Mouse (Mus musculus): Measurements from ENCODE around the gene Kmt2e.
"Not testable (repeated sequence)": the region's sequence is repeated elsewhere in the genome, so short reads cannot be mapped to it uniquely, and the experiment has no call there.

The Kmt2e gene

GRCm38 (mm10) chr5:23432708-23433645 lies 1.3 kb upstream of the Kmt2e start:
- DNase-seq (ENCODE audit: low spot score), result peak; percentile 96

DNA sequence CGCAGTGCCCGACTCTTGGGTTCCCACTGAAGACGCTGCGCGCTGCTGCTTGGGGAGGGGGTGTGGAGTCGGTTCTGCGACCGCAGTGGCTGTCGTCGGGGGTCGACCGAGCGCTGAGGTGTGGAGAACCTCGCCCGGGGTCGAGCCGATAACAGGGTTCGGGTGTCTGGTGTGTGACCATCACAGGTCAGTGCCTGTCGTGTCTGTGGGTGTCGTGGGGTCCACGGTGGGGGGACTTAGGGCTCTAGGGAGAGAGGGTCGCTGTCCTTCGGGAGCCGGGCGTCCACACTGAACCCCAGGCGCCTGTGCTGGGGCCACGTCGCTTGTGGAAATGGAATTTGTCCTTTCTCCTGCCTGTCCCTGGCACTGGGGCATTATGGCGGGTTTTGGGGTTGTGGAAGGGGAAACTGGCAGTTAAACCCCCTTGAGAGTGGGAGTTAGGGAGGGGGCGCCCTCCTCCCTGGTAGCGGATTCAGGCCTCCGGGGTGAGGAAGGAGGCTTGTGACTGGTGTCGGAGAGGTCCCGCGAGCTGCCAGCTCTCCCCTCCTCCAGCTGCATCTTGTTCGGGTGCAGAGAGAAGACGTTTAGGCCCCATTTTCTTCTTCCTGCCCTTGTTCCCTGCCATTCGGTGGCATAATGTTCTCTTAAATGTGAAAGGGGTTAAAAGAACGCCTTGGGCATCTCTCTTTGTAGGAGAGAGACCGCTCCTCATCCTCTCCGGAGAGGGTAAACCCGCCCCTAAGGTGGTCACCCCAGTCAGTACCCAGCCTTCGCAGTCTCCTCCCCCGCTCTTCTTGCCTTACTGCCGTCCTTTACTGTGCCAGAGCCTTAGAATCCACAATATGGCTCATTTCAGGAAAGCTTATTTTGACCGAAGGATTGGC lies 599 bp downstream of the Kmt2e start:
- peak; percentile 65 for DNase-seq (ENCODE audit: low spot score)

DNA sequence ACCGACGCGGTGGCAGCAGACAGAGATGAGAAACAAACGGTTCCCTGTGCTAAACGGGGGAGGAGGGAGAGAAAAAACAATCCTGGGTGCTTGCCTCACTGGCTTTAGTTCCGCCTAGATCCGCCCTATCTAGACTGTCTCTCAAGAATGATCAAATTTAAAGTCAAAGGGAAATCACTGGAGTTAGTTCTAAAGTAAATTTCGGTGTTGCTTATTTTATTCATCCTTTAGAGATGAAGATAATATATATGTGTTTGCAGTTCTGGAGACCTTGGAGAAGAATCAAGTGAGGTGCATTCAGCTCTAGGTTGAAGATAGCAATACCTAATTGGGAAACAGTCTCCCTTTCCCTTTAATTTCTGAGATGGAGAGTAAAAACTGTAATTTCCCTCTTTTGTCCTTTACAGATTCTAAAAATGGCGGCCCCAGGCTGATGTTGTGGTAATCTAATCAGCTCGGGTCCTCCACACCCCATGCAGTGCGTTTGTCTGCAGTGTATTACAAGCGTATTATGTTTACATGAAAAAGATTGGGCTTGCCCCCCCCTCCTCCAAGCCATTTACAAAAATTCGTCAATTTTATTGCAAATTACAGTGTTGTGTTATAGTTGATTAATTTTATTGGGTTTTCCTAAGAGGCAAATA lies 1.4 kb downstream of the Kmt2e start:
- DNase-seq (ENCODE audit: low spot score), result peak; percentile 67

DNA sequence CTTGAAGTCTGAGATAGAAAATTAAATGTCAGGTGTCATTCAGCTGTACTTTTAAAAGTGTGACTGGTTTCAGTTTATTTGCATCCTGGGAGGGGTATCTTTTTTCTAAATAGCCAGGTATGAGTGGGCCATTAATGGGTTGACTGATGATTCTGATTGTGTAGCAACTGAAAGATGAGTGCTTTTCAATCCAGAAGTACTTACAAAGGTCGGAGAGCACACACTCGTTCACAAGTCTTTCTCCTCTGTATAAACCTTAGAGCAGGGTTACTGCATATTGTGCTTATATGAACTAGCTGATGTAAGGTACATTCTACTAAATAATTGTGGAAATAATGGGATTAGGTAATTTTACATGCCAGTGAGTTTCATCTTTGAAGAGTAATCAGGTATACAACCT lies 2.5 kb downstream of the Kmt2e start:
- DNase-seq (ENCODE audit: low spot score), result no peak

GRCm38 (mm10) chr5:23439857-23440256 lies 5.6 kb downstream of the Kmt2e start:
- DNase-seq (ENCODE audit: low spot score), result no peak

DNA sequence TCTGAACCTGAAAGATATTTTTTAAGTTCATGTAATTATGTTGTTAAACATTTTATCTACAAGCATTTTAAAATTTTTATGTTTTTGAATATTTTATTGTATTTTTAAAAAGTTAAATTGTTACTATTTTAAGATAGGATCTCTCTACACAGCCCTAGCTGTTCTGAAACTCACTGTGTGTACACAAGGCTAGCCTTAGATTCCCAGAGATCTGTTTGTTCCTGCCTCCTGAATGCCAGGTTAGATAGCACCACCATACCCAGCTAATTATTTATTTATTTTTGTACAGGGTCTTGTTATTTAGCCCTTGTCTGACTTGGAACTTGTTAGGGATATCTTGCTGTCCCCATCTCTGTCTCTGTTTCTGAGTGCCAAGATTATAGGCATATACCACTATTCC lies 6.3 kb downstream of the Kmt2e start:
- no peak for DNase-seq (ENCODE audit: low spot score)

DNA sequence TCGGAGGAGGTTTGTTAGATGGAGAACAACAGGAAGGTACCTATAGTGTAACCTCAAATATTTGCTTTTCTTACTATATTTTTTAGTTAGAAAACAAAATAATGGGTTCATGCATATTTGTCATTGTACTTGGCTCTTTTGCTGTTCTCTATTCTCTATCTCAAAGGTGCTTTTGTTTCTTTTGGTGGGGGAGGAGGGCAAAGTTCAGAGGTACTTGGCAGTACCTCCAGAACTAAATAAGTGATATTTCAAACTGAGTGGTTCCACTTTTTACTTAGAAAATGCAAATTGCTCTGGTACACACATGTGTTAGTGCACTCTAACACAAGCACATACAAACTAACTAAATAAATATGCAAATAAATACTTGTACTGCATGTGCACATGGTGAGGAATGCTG lies 7.7 kb downstream of the Kmt2e start:
- no peak for DNase-seq (ENCODE audit: low spot score)

GRCm38 (mm10) chr5:23444411-23444810 lies 10.2 kb downstream of the Kmt2e start:
- no peak for DNase-seq (ENCODE audit: low spot score)

DNA sequence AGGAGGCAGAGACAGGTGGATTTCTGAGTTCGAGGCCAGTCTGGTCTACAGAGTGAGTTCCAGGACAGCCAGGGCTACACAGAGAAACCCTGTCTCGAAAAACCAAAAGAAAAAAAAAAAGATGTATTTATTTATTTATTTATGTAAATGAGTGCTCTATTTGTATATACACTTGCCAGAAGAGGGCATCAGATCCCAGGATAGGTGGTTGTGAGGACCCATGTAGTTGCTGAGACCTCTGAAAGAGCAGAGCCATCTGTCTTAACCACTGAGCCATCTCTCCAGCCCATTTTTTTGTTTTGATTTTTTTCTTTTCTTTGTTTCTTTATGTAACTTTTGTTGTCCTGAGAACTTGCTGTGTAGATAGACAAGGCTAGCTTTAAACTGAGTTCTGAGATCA lies 19.3 kb downstream of the Kmt2e start:
- DNase-seq (ENCODE audit: low spot score), result not testable (repeated sequence)

DNA sequence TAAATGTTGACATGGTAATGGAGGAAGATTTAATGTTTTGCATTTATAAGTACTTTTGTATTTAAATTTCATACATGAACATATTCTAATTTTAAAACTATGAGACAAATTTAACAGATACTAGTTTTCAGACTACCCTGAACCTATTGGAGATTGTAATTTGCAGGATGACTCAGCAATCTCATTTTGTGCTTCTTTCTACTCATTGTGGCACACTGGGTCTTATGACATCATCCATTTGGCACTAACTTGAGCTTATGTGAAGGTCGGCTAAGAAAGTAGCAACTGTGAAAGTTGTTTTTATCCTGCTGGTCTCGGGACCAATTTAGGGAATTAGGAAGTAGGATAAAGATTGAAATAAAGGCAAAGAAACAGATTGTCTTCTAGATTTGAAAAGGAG lies 27.4 kb downstream of the Kmt2e start:
- no peak for DNase-seq (ENCODE audit: low spot score)

DNA sequence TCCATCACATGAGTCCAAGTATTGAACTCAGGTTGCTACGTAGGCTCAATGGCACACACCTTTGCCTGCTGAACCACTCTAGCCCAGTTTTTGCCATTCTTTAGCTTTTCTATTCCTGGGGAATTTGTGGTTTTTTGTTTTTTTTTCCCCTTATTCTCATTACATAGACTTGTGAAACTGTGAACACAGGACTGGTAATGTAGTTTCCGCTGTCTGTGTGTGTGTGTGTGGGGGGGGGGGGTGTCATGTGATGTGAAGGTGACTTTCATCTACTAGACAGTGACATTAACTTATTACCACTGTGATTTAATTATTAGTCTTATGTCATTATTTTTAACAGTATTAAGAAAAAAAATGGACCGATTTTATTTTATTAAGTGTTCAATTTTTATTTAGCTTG lies 30.0 kb downstream of the Kmt2e start:
- no peak for DNase-seq (ENCODE audit: low spot score)

DNA sequence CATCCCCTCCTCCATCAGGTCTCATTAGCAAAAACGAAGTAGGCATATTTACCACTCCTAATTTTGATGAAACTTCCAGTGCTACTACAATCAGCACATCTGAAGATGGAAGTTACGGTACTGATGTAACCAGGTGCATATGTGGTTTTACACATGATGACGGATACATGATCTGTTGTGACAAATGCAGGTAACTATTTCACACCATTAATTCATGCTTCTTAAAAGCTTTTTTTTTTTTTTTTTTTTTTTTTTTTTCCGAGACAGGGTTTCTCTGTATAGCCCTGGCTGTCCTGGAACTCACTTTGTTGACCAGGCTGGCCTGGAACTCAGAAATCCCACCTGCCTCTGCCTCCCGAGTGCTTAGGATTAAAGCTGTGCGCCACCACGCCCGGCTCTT lies 30.5 kb downstream of the Kmt2e start:
- no peak for DNase-seq (ENCODE audit: low spot score)

GRCm38 (mm10) chr5:23466546-23466945 lies 32.3 kb downstream of the Kmt2e start:
- DNase-seq (ENCODE audit: low spot score), result no peak

- DNase-seq (ENCODE audit: low spot score), result no peak
These were observed 39.0 kb downstream of the Kmt2e start for GRCm38 (mm10) chr5:23473098-23473873.

- no peak for DNase-seq (ENCODE audit: low spot score)
These were observed 49.6 kb downstream of the Kmt2e start for GRCm38 (mm10) chr5:23483811-23484210.

DNA sequence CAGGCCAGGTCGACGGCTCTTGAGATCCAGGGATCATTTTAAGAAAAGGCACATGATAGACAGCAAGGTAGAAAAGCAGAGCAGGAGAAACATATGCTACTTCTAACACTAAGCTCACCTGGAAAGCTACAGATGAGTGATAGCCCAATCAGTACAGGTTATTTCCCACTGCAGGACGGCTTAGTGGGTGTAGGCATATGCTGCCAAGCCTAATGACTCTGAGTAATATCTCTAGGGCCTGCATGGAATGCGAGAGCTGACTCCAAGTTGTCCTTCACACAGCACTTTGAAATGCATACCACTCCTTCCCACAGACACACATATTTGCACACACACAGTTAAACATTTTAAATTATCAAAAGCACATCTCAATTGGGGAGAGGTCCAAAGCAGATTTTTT lies 55.0 kb downstream of the Kmt2e start:
- no peak for DNase-seq (ENCODE audit: low spot score)

GRCm38 (mm10) chr5:23490797-23491196 lies 56.6 kb downstream of the Kmt2e start:
- DNase-seq (ENCODE audit: low spot score), result peak; percentile 18

DNA sequence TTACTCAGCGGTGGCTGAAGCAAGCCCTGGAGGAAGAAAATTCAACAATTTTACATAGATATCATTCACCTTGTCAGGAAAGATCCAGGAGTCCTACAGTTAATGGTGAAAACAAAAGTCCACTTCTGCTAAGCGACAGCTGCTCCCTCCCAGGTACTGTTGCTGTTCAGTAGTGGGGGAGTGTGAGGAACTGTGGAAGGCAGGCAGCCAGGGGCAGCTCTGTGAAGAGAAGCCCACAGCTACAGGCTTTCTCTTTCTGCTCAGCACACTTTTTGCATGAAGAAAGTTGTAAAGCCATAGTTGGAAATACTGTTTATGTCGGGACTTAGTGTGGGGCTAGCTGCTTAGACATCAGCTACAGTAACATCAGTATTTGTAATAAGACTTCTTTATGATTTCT lies 62.2 kb downstream of the Kmt2e start:
- no peak for DNase-seq (ENCODE audit: low spot score)

GRCm38 (mm10) chr5:23496933-23497332 lies 62.7 kb downstream of the Kmt2e start:
- no peak for DNase-seq (ENCODE audit: low spot score)

DNA sequence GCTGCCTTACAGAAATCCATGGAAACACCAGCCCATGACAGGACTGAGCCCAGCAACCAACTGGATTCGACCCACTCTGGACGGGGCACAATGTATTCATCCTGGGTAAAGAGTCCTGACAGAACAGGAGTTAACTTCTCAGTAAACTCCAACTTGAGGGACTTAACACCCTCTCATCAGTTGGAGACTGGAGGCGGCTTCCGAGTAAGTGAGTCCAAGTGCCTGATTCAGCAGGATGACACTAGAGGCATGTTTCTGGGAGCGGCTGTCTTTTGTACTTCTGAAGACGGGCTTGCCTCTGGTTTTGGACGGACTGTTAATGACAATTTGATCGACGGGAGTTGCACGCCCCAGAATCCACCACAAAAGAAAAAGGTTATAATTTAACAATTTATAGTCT lies 63.7 kb downstream of the Kmt2e start:
- DNase-seq (ENCODE audit: low spot score), result no peak

- DNase-seq (ENCODE audit: low spot score), result no peak
These were observed 65.0 kb downstream of the Kmt2e start for GRCm38 (mm10) chr5:23499257-23499656.

- DNase-seq (ENCODE audit: low spot score), result no peak
These were observed 66.5 kb downstream of the Kmt2e start for GRCm38 (mm10) chr5:23500715-23501114.
